Mouse (Mus musculus) layer of hippocampus, adult 18-20 months (tissue): ENCODE data around the gene Rora. TPM values are rescaled to one million over a fixed set of nuclear protein-coding genes. Genes with fewer than 3 reads are reported as not detected.
A peak's percentile ranks its signal among the peaks of the same experiment; 100 is the strongest.

Source experiments
- DNase-seq, 2 experiments: peaks; one replicate each; pipeline ENCODE4 v3.0.0; 2022; ENCODE audit warnings: low spot score in 2 of 2
- total RNA-seq, 2 experiments: library from RNA; stranded (reverse); gene quantifications; 2 replicates each; pipeline ENCODE4 v1.2.3; 2021

Gene Rora
- total RNA-seq, 2 experiments from 2014 or later: 30.2 to 35.5 TPM

- DNase-seq: peak in 1 of 2 experiments; percentile 15
Observed at GRCm38 (mm10) chr9:68687251-68687874, 33.8 kb downstream of the Rora start.

GRCm38 (mm10) chr9:68688151-68688550, 34.6 kb downstream of the Rora start:
- DNase-seq: no peak

- DNase-seq: peak; percentile 16 to 82
Observed at GRCm38 (mm10) chr9:68689351-68689750, 35.8 kb downstream of the Rora start.

GRCm38 (mm10) chr9:68694889-68695495, 41.4 kb downstream of the Rora start:
- DNase-seq: no peak

GRCm38 (mm10) chr9:68695496-68695969, 41.9 kb downstream of the Rora start:
- peak in 1 of 2 experiments; percentile 25 for DNase-seq

- DNase-seq: no peak
Observed at GRCm38 (mm10) chr9:68696425-68696956, 42.9 kb downstream of the Rora start.

GRCm38 (mm10) chr9:68699341-68699740, 45.8 kb downstream of the Rora start:
- no peak for DNase-seq

GRCm38 (mm10) chr9:68699856-68700255, 46.3 kb downstream of the Rora start:
- no peak for DNase-seq

- DNase-seq: no peak
Observed at GRCm38 (mm10) chr9:68707636-68708035, 54.0 kb downstream of the Rora start.

- no peak for DNase-seq
Observed at GRCm38 (mm10) chr9:68709232-68709631, 55.6 kb downstream of the Rora start.

- no peak for DNase-seq
Observed at GRCm38 (mm10) chr9:68710893-68711654, 57.5 kb downstream of the Rora start.

- DNase-seq: peak in 1 of 2 experiments; percentile 36
Observed at GRCm38 (mm10) chr9:68716961-68717360, 63.4 kb downstream of the Rora start.

- DNase-seq: peak in 1 of 2 experiments; percentile 26
Observed at GRCm38 (mm10) chr9:68718427-68718826, 64.8 kb downstream of the Rora start.

GRCm38 (mm10) chr9:68719286-68719685, 65.7 kb downstream of the Rora start:
- no peak for DNase-seq

- DNase-seq: no peak
Observed at GRCm38 (mm10) chr9:68724636-68725285, 71.2 kb downstream of the Rora start.

- no peak for DNase-seq
Observed at GRCm38 (mm10) chr9:68727166-68727855, 73.7 kb downstream of the Rora start.

GRCm38 (mm10) chr9:68731438-68731837, 77.9 kb downstream of the Rora start:
- no peak for DNase-seq

GRCm38 (mm10) chr9:68732929-68733328, 79.3 kb downstream of the Rora start:
- DNase-seq: no peak

- no peak for DNase-seq
Observed at GRCm38 (mm10) chr9:68735886-68736285, 82.3 kb downstream of the Rora start.

GRCm38 (mm10) chr9:68737197-68737736, 83.7 kb downstream of the Rora start:
- DNase-seq: no peak
